ENCODE assay signal across 16 mouse cellular contexts in genomic region chr14:46381457-46381856, GRCm38 (mm10). TPM values are rescaled to one million over a fixed set of nuclear protein-coding genes. Genes with fewer than 3 reads are reported as not detected.
DNase-seq lines count a peak whose midpoint lies in the region; ATAC-seq lines count a peak whose summit lies in the region.
"Had no signal": no experiment of that assay in that cellular context is flagged by ENCODE, and none has a peak within 500 bp of the region (broad histone marks: within the 10 kb centered on the region; RNA-seq: fewer than 3 reads in every experiment).

No protein-coding gene starts in this region.

- no peak overlapping the region for H3K9ac ChIP-seq in heart, embryonic 12.5 days

- ATAC-seq in heart, embryonic 12.5 days (ENCODE audit: insufficient number of reproducible peaks, low FRiP score), result no peak

- H3K4me1 ChIP-seq in heart, embryonic 12.5 days (replicated peaks), result peaks cover 17% of the 10 kb centered on the region

- WGBS in heart, embryonic 12.5 days, result 49% methylated on average over 6 of the region's 6 CpGs

- H3K4me2 ChIP-seq in heart, embryonic 12.5 days, result no peak overlapping the region

- H3K36me3 ChIP-seq in heart, embryonic 12.5 days, result peaks cover 8% of the 10 kb centered on the region; the same call in 1 of the 2 replicates

- no peak overlapping the region for H3K4me3 ChIP-seq in heart, embryonic 12.5 days
- H3K4me3 ChIP-seq: left cerebral cortex, adult 2 months had no signal

- H3K9me3 ChIP-seq in heart, embryonic 12.5 days (replicated peaks), result no peaks in the 10 kb centered on the region

- no peak overlapping the region for H3K27ac ChIP-seq in heart, embryonic 12.5 days (ENCODE audit: poor library complexity, severe bottlenecking)
- H3K27ac ChIP-seq: left cerebral cortex, adult 2 months had no signal

- peaks cover 4% of the 10 kb centered on the region for H3K27me3 ChIP-seq in heart, embryonic 12.5 days (replicated peaks)
- H3K27me3 ChIP-seq: CH12.LX had no signal

- peak; percentile 95 for DNase-seq in heart, adult 11 months
- DNase-seq in R1 (ENCODE audit: low read depth, low spot score), result peak; percentile 11
- peak; percentile 64 to 65 for DNase-seq in cerebellum, postnatal 36 days
- DNase-seq in heart, postnatal 14 days, result peak; percentile 51 to 54
- DNase-seq in urinary bladder, adult 18-20 months (ENCODE audit: low spot score in 2 of 2), result no peak
- DNase-seq in embryo, embryonic 10.5 days (ENCODE audit: low spot score), result no peak
- no peak for DNase-seq in natural killer cell, adult 2 months (ENCODE audit: low spot score in 2 of 2)
- DNase-seq: kidney, adult 8-10 months; retina, postnatal 1 day; thymus, postnatal 14 days had no signal

- intact Hi-C loops in heart, postnatal 14 days (cut with DNase I), result loop anchor here (10.0 kb wide), 2 partner anchors 237 to 307 kb away; no protein-coding TSS in a partner anchor

RNA-seq across cellular contexts. Expression of gene Gm15217, which starts 2.2 kb away (rescaled TPM):
- polyA plus RNA-seq in heart, embryonic 12.5 days (2016; fragmentation: Nextera tagmentation; extraction: Ambion mirVana), result 0.60 TPM in 1 of 2 replicates, not detected in the other
- total RNA-seq in heart, postnatal 14 days (2021), result not detected
- total RNA-seq: CH12.LX; left cerebral cortex, adult 2 months; megakaryocyte-erythroid progenitor cell, adult 5-6 weeks had no signal
- polyA plus RNA-seq: hindbrain, embryonic 11.5 days; liver, embryonic 16.5 days had no signal

RNA-seq across cellular contexts. Expression of gene Bmp4, which starts 9.0 kb away (rescaled TPM):
- 35.7 and 41.3 TPM in 2 replicates for polyA plus RNA-seq in heart, embryonic 12.5 days (2016; fragmentation: Nextera tagmentation; extraction: Ambion mirVana)
- total RNA-seq in heart, postnatal 14 days (2021), result 10 to 100 TPM; 12.1 to 15.4 TPM
- total RNA-seq: CH12.LX; megakaryocyte-erythroid progenitor cell, adult 5-6 weeks had no signal

Comparison
In these comparisons a context has a peak if more than half of its experiments do, and no peak if none do; other contexts are left out.
1. DNase-seq: peak in heart, adult 11 months (single experiment), R1 (single experiment), cerebellum, postnatal 36 days (2 of 2) and heart, postnatal 14 days (2 of 2); none in urinary bladder, adult 18-20 months (0 of 2), embryo, embryonic 10.5 days (single experiment) and natural killer cell, adult 2 months (0 of 2).